Mouse (Mus musculus) ES-E14 (cell line): ENCODE data around the gene Scn4b. TPM values are rescaled to one million over a fixed set of nuclear protein-coding genes. Genes with fewer than 3 reads are reported as not detected.

Source experiments
- DNase-seq: peaks from one replicate; pipeline ENCODE4 v3.0.0-alpha.2; 2013; ENCODE audit warnings: low read depth, low spot score
- H3K27ac ChIP-seq: 2 replicates; pipeline ENCODE4 v1.5.1; 2012; ENCODE audit warnings: low read depth, mild to moderate bottlenecking, low read length, moderate library complexity, mixed read lengths; ENCODE audit not compliant: poor library complexity, insufficient read depth, severe bottlenecking
- H3K36me3 ChIP-seq: 2 replicates; pipeline ENCODE4 v1.6.1; 2012; ENCODE audit warnings: mild to moderate bottlenecking, low read length, moderate library complexity, mixed read lengths; ENCODE audit not compliant: control insufficient read depth, poor library complexity, insufficient read depth, severe bottlenecking
- H3K4me1 ChIP-seq, 2 experiments: fragments of 150-350 bp in 1 of 2; sonication (generic) in 1 of 2; 2 replicates each; pipeline ENCODE4 v1.6.1; 2012; ENCODE audit warnings: low read length in 2 of 2, mild to moderate bottlenecking in 1 of 2, mixed read lengths in 1 of 2; ENCODE audit not compliant: control insufficient read depth in 2 of 2, insufficient read depth in 2 of 2, poor library complexity in 1 of 2
- H3K4me3 ChIP-seq, 2 experiments: fragments of 150-350 bp in 1 of 2; sonication (generic) in 1 of 2; 2 replicates each; pipeline ENCODE4 v1.5.1; 2012; ENCODE audit warnings: low read length in 2 of 2, low read depth in 1 of 2, mild to moderate bottlenecking in 1 of 2, mixed read lengths in 1 of 2; ENCODE audit not compliant: insufficient read depth in 1 of 2, poor library complexity in 1 of 2, severe bottlenecking in 1 of 2
- H3K9ac ChIP-seq: 2 replicates; pipeline ENCODE4 v1.6.1; 2012; ENCODE audit warnings: low read depth, mild to moderate bottlenecking, low read length, mixed read lengths; ENCODE audit not compliant: poor library complexity, insufficient read depth, severe bottlenecking
- H3K9me3 ChIP-seq: fragments of 150-350 bp; sonication (generic); 2 replicates; pipeline ENCODE4 v1.6.1; 2012; ENCODE audit warnings: low read depth, mild to moderate bottlenecking, low read length; ENCODE audit not compliant: control insufficient read depth, insufficient read depth
- CHD2 ChIP-seq: IDR thresholded peaks from 2 replicates; pipeline ENCODE4 v1.6.1; 2014; ENCODE audit warnings: mild to moderate bottlenecking, low read depth, low read length, inconsistent platforms
- HCFC1 ChIP-seq: IDR thresholded peaks from 2 replicates; pipeline ENCODE4 v1.6.1; 2012; ENCODE audit warnings: low read length, inconsistent platforms, borderline replicate concordance; ENCODE audit not compliant: insufficient read depth
- MAFK ChIP-seq: IDR thresholded peaks from 2 replicates; pipeline ENCODE4 v1.6.1; 2014; ENCODE audit warnings: mild to moderate bottlenecking, low read depth, low read length, inconsistent platforms; ENCODE audit not compliant: insufficient read depth
- ZC3H11A ChIP-seq: IDR thresholded peaks from 2 replicates; pipeline ENCODE4 v1.6.1; 2012; ENCODE audit warnings: low read depth, mild to moderate bottlenecking, inconsistent platforms, low read length, borderline replicate concordance
- ZNF384 ChIP-seq: IDR thresholded peaks from 2 replicates; pipeline ENCODE4 v1.6.1; 2012; ENCODE audit warnings: low read depth, low read length, inconsistent platforms
- in situ Hi-C, 2 experiments: fragments of 600-800 bp; cut with MboI; formaldehyde crosslinking; loops; one replicate each; pipeline ENCODE4 v1.15.1; 2025; ENCODE audit warnings: low sequenced_read_pairs in 2 of 2, inconsistent platforms in 1 of 2; ENCODE audit not compliant: unreplicated experiment in 2 of 2
- total RNA-seq: library from RNA; depleted of rRNA; stranded (reverse); fragments of 300-350 nt; gene quantifications from 2 replicates; pipeline ENCODE4 v1.2.3, GENCODE M21; 2012

The Scn4b gene
- total RNA-seq, 1 experiment, result 0.45 TPM

- in situ Hi-C loops, result no loop called here
- H3K4me1 ChIP-seq, result no peaks in the 10 kb centered on the region
- no peak overlapping the region for H3K9ac ChIP-seq
- H3K36me3 ChIP-seq, result no peaks in the 10 kb centered on the region
- H3K9me3 ChIP-seq, result no peaks in the 10 kb centered on the region
- H3K27ac ChIP-seq, result no peak overlapping the region
- no peak for TF ChIP-seq CHD2
- no peak for DNase-seq
- H3K4me3 ChIP-seq, result no peak overlapping the region
Observed at GRCm38 (mm10) chr9:45105596-45106374, 32.4 kb upstream of the Scn4b start.

GRCm38 (mm10) chr9:45115706-45116105 lies 22.5 kb upstream of the Scn4b start:
- Histone ChIP-seq H3K9ac (peak overlapping the region; percentile 27; the same call in 1 of the 2 replicates), H3K4me1 (peaks cover 0 to 3% of the 10 kb centered on the region in 2 experiments; a peak in 1 of 4 replicates), H3K9me3 (no peaks in the 10 kb centered on the region), H3K4me3 (peak overlapping the region; percentile 31 to 50; a peak in 2 of 4 replicates), H3K36me3 (no peaks in the 10 kb centered on the region), H3K27ac (no peak overlapping the region)
- TF ChIP-seq MAFK (no peak), ZC3H11A (no peak), HCFC1 (no peak), ZNF384 (no peak), CHD2 (no peak)
- in situ Hi-C loops, result no loop called here
- no peak for DNase-seq

GRCm38 (mm10) chr9:45116819-45117218 lies 21.4 kb upstream of the Scn4b start:
- H3K36me3 ChIP-seq, result no peaks in the 10 kb centered on the region
- H3K4me1 ChIP-seq, result peaks cover 0 to 3% of the 10 kb centered on the region in 2 experiments; a peak in 1 of 4 replicates
- no peak overlapping the region for H3K9ac ChIP-seq
- no peak overlapping the region for H3K4me3 ChIP-seq
- no peaks in the 10 kb centered on the region for H3K9me3 ChIP-seq
- in situ Hi-C loops, result no loop called here
- no peak for DNase-seq
- H3K27ac ChIP-seq, result no peak overlapping the region
- TF ChIP-seq MAFK (no peak), ZC3H11A (no peak), ZNF384 (no peak), CHD2 (no peak), HCFC1 (no peak)

GRCm38 (mm10) chr9:45117741-45118431 lies 20.3 kb upstream of the Scn4b start, which contains the start of gene Scn2b:
Scn2b (plus strand) TSS chr9:45117782.
- peaks cover 0 to 7% of the 10 kb centered on the region in 2 experiments; a peak in 1 of 4 replicates for H3K4me1 ChIP-seq
- no peak for TF ChIP-seq HCFC1
- TF ChIP-seq CHD2, result no peak
- TF ChIP-seq ZNF384, result peak; percentile 88
- TF ChIP-seq MAFK, result no peak
- TF ChIP-seq ZC3H11A, result no peak
- no peaks in the 10 kb centered on the region for H3K36me3 ChIP-seq
- peak within 1 kb of the TSS; percentile 44 to 54 for H3K4me3 ChIP-seq
- peak within 1 kb of the TSS; percentile 23; the same call in 1 of the 2 replicates for H3K9ac ChIP-seq
- in situ Hi-C loops, result no loop called here
- no peaks in the 10 kb centered on the region for H3K9me3 ChIP-seq
- H3K27ac ChIP-seq, result no peak within 1 kb of the TSS
- no peak for DNase-seq
